In genomic region chr4:54966161-54966806, GRCm38 (mm10) we compare ENCODE assay signal across 9 mouse cellular contexts. TPM values are rescaled to one million over a fixed set of nuclear protein-coding genes. Genes with fewer than 3 reads are reported as not detected.
DNase-seq lines count a peak whose midpoint lies in the region; ATAC-seq and TF ChIP-seq lines count a peak whose summit lies in the region.
"Had no signal": no experiment of that assay in that cellular context is flagged by ENCODE, and none has a peak within 500 bp of the region (broad histone marks: within the 10 kb centered on the region; RNA-seq: fewer than 3 reads in every experiment).

No protein-coding gene starts in this region.

- TF ChIP-seq POLR2A in spleen, adult 2 months (IDR thresholded peaks at IDR 0.05; ENCODE audit: low read depth, low read length), result no peak

- H3K36me3 ChIP-seq in spleen, adult 2 months (ENCODE audit: control insufficient read depth, insufficient read depth, low read length), result no peaks in the 10 kb centered on the region
- peaks cover 18% of the 10 kb centered on the region for H3K36me3 ChIP-seq in hindbrain, embryonic 12.5 days

- 0 out of 2 replicates have a peak, but pooled peaks have one; percentile 11 for ATAC-seq in hindbrain, embryonic 12.5 days (ENCODE audit: low FRiP score)

- WGBS in spleen, adult 2 months, result 19% methylated on average over 17 of the region's 17 CpGs
- 61% methylated on average over 17 of the region's 17 CpGs for WGBS in hindbrain, embryonic 12.5 days

- H3K9me3 ChIP-seq in hindbrain, embryonic 12.5 days (replicated peaks), result no peaks in the 10 kb centered on the region

- no peak overlapping the region for H3K4me3 ChIP-seq in spleen, adult 2 months (ENCODE audit: extremely low read depth, insufficient read depth, insufficient read length)
- H3K4me3 ChIP-seq in hindbrain, embryonic 12.5 days, result no peak overlapping the region
- H3K4me3 ChIP-seq: myocyte had no signal

- TF ChIP-seq CTCF in spleen, adult 2 months (IDR thresholded peaks at IDR 0.05; ENCODE audit: extremely low read depth, insufficient read depth, insufficient read length, insufficient replicate concordance), result no peak

- H3K9ac ChIP-seq in hindbrain, embryonic 12.5 days, result no peak overlapping the region

- peak overlapping the region; percentile 64 for H3K27ac ChIP-seq in spleen, adult 2 months (ENCODE audit: insufficient read depth, low read length)
- peak overlapping the region; percentile 24 for H3K27ac ChIP-seq in hindbrain, embryonic 12.5 days

- H3K4me1 ChIP-seq in spleen, adult 2 months (ENCODE audit: control insufficient read depth, insufficient read depth, insufficient read length), result no peaks in the 10 kb centered on the region
- H3K4me1 ChIP-seq in hindbrain, embryonic 12.5 days, result peaks cover 35% of the 10 kb centered on the region

- H3K4me2 ChIP-seq in hindbrain, embryonic 12.5 days (replicated peaks), result peak overlapping the region; percentile 1; the same call in 1 of the 2 replicates

- DNase-seq in spleen, adult 2 months (ENCODE audit: low read depth in 1 of 2, low spot score in 2 of 2), result no peak
- no peak for DNase-seq in spleen, adult 12 weeks (ENCODE audit: low spot score)
- peak; percentile 60 for DNase-seq in fibroblast of lung, adult 2 months (ENCODE audit: low read depth)
- peak; percentile 61 to 79 for DNase-seq in left cerebral cortex, adult 18-20 months (ENCODE audit: low spot score in 2 of 2)
- DNase-seq in lung, postnatal 4 days, result peak; percentile 68 to 78
- no peak for DNase-seq in adipocyte (ENCODE audit: low spot score)
- DNase-seq in urinary bladder, postnatal 25 days (ENCODE audit: low spot score), result no peak

- no peaks in the 10 kb centered on the region for H3K27me3 ChIP-seq in spleen, adult 2 months (ENCODE audit: control insufficient read depth, insufficient read depth, low read length)
- no peaks in the 10 kb centered on the region for H3K27me3 ChIP-seq in hindbrain, embryonic 12.5 days

RNA-seq across cellular contexts. Expression of gene Zfp462, which starts 21.4 kb away (rescaled TPM):
- 2.0 and 2.5 TPM in 2 replicates for polyA plus RNA-seq in spleen, adult 2 months (2012; rRNA removed)
- polyA plus RNA-seq in hindbrain, embryonic 12.5 days (2016; fragmentation: Nextera tagmentation; extraction: Ambion mirVana), result 16.3 and 18.3 TPM in 2 replicates
- total RNA-seq in left cerebral cortex, adult 18-20 months (2021), result 10 to 100 TPM; 51.8 to 56.4 TPM

Comparison
In these comparisons a context has a peak if more than half of its experiments do, and no peak if none do; other contexts are left out.
1. DNase-seq: peak in fibroblast of lung, adult 2 months (single experiment), left cerebral cortex, adult 18-20 months (2 of 2) and lung, postnatal 4 days (2 of 2); none in spleen, adult 2 months (0 of 2), spleen, adult 12 weeks (single experiment), adipocyte (single experiment) and urinary bladder, postnatal 25 days (single experiment).